Mouse (Mus musculus): ENCODE results near the gene Dgkh. TPM values are rescaled to one million over a fixed set of nuclear protein-coding genes. Genes with fewer than 3 reads are reported as not detected.
"Not testable (repeated sequence)": the region's sequence is repeated elsewhere in the genome, so short reads cannot be mapped to it uniquely, and the experiment has no call there.

The Dgkh gene
- polyA plus RNA-seq, 1 experiment from 2014 or later = 2.3 TPM

DNA sequence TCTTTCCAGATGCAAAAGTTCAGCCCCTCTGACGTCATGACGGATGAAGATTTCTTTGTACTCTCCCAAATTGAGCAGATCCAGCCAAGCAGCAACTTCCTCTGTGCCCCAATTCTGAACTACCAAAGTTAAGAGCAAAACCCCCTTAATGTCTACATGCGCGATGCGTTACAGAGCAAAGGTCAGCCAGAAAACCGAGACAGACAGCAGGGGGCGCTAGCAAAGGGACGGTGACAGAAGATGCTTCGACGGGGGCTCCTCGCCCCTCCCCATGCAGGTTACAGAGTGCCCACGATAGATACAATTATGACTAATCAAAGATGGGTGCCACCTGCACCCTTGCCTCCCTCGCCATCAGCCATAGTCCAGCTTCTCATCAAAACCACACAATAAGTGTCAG lies 156.7 kb downstream of the Dgkh start:
- DNase-seq (ENCODE audit: low read depth, low spot score) (no peak), ATAC-seq (no peak)
- no peaks in the 10 kb centered on the region for H3K27me3 ChIP-seq
- in situ Hi-C loops (cut with MboI; ENCODE audit: low pct_unique_long_range_greater_than_20kb) = no loop called here
- peak; percentile 53 for TF ChIP-seq CTCF (IDR thresholded peaks at IDR 0.05)
- CTCF ChIA-PET = interaction anchor here (1.3 kb wide), 1 partner anchor 11 kb away, joined by 5 read pairs; no protein-coding TSS in a partner anchor
- POLR2A ChIA-PET = no interaction called here

DNA sequence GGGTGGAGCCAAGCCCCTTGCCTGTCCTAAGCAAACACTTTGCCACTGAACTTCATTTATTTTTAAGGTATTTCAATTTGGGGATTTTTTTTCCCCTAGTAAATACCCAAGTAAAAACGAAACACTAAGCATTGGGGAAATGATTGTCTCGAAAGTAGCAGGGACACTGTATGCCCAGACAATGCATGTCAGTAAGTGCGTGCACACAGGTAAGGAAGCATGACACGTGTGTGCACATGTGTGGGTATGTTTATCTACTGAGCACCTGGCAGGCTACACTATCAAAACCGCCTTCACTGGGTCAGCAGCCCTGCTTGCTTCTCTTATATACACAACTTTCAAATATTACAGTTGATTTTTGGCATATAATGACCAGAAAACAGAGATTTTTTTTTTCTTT lies 164.2 kb downstream of the Dgkh start:
- ChIA-PET POLR2A (no interaction called here), CTCF (no interaction called here)
- DNase-seq (ENCODE audit: low read depth, low spot score) (no peak), ATAC-seq (no peak)
- TF ChIP-seq CTCF (IDR thresholded peaks at IDR 0.05) = no peak
- in situ Hi-C loops (cut with MboI; ENCODE audit: low pct_unique_long_range_greater_than_20kb) = no loop called here
- H3K27me3 ChIP-seq = no peaks in the 10 kb centered on the region

DNA sequence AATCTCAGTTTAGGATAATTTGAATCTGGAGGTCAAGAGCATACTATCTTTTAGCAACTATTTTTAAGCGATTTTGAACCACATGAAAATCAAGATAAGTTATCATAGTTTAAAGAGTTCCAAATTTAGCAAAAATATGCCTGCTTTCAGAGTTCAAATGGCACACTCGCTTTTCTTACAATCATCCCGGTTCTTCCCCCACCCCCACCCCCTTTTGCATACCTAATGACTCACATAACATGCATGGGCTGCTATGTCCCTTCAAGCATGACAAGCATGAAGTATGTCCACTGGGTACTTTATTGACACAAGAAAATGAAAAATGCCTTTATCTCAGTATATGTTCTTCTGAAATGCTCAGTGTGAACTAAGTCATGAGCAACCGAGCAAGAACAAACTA lies 166.1 kb downstream of the Dgkh start:
- ChIA-PET POLR2A (interaction anchor here (1.1 kb wide), 1 partner anchor 14 kb away, joined by 3 read pairs; no protein-coding TSS in a partner anchor), CTCF (no interaction called here)
- no peak for TF ChIP-seq CTCF (IDR thresholded peaks at IDR 0.05)
- in situ Hi-C loops (cut with MboI; ENCODE audit: low pct_unique_long_range_greater_than_20kb) = no loop called here
- DNase-seq (ENCODE audit: low read depth, low spot score) = no peak
- no peaks in the 10 kb centered on the region for H3K27me3 ChIP-seq
- no peak for ATAC-seq

DNA sequence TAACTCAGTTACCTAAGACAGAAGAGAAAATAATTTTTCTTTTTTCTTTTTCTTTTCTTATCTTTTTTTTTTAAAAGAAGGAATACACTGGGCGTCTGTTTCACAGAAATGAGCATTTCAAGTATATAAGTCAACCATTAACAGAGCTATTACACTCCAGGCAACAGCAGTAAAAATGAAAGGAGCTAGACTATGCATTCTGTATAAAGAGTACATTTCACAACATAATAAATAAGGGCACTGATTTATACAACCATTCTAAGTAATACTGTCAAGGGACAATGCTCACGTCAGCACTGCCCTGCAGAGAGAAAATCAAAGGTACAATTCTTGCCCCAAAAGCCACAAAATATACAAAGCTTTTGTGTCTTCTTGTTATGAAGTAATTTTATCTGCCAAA lies 168.3 kb downstream of the Dgkh start:
- no peaks in the 10 kb centered on the region for H3K27me3 ChIP-seq
- ChIA-PET POLR2A (interaction anchor here (1.6 kb wide), 2 partner anchors 18 to 28 kb away, joined by 3 to 4 read pairs; partner anchors contain the start of gene Akap11), CTCF (interaction anchor here (0.6 to 1.8 kb wide), 5 partner anchors 8 to 20 kb away, joined by 3 to 5 read pairs (median 4); no protein-coding TSS in a partner anchor)
- DNase-seq (ENCODE audit: low read depth, low spot score) (no peak), ATAC-seq (no peak)
- TF ChIP-seq CTCF (IDR thresholded peaks at IDR 0.05) = no peak
- in situ Hi-C loops (cut with MboI; ENCODE audit: low pct_unique_long_range_greater_than_20kb) = no loop called here

DNA sequence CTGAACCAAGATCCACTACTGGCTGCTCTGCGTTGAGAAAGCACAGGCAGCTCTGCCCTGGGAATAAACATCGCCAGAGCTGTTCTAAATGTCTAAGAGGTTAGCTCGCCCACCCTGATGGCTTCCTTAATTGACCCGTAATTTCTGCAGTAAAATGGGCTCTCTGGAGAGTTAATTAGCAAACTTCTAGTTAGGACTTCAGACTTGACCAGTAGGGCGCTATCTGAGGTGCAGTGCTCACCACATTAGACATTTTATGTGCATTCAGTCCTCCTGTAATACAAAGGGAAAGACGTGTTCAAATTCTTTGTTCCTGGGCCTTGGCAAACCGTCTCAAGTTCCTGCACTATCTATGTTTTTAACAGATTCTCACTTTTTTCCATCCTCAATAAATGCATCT lies 169.4 kb downstream of the Dgkh start:
- H3K27me3 ChIP-seq = no peaks in the 10 kb centered on the region
- no peak for TF ChIP-seq CTCF (IDR thresholded peaks at IDR 0.05)
- ATAC-seq = no peak
- ChIA-PET CTCF (interaction anchor here (1.1 to 1.4 kb wide), 3 partner anchors 12 to 25 kb away, joined by 3 to 5 read pairs (median 5); no protein-coding TSS in a partner anchor), POLR2A (interaction anchor here (1.6 kb wide), 1 partner anchor 17 kb away, joined by 3 read pairs; no protein-coding TSS in a partner anchor)
- DNase-seq (ENCODE audit: low read depth, low spot score) = no peak
- in situ Hi-C loops (cut with MboI; ENCODE audit: low pct_unique_long_range_greater_than_20kb) = no loop called here

DNA sequence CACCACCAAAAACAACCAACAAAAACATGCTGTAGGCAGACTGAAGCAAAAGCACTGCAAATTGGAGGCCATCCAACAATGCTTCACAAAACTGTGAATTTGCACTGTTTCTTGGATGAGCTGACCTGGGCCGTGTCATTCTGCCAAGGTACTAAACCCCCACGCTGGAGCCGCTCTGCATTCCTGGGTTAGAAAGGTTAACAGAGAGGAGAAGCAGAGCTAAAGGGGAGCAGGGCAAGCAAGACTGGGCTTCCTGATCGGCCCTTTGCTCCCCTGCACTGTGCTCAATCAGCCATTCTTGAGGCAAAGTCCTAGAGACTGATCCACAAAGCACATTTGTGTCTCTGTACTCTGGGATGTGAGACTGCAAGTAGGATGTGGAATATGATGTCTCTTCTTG lies 170.5 kb downstream of the Dgkh start:
- no peak for DNase-seq (ENCODE audit: low read depth, low spot score)
- TF ChIP-seq CTCF (IDR thresholded peaks at IDR 0.05) = no peak
- POLR2A ChIA-PET = no interaction called here
- CTCF ChIA-PET = interaction anchor here (0.7 to 1.3 kb wide), 3 partner anchors 11 to 17 kb away, joined by 3 to 4 read pairs (median 3); no protein-coding TSS in a partner anchor
- ATAC-seq = no peak
- in situ Hi-C loops (cut with MboI; ENCODE audit: low pct_unique_long_range_greater_than_20kb) = no loop called here
- H3K27me3 ChIP-seq = no peaks in the 10 kb centered on the region

DNA sequence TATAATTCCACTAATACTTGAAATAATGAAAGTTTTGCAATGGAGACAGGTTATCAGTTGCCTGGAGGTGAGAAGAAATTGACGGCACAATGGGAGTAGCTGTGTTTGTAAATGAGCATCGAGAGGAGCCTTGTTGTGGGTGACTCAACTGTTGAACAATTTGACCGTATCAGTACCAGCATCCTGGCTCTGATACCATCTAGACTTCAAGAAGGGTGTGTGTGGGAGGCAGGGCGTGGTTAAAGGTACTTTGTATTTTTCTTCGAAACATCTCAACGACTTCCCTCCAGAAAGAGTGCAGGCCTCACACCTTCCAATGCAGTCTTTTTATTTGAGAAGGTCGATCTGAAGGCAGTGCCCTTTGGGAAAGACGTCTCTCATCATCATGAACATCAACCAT lies 173.5 kb downstream of the Dgkh start:
- POLR2A ChIA-PET = no interaction called here
- CTCF ChIA-PET = no interaction called here
- no peaks in the 10 kb centered on the region for H3K27me3 ChIP-seq
- in situ Hi-C loops (cut with MboI; ENCODE audit: low pct_unique_long_range_greater_than_20kb) = no loop called here
- no peak for ATAC-seq
- DNase-seq (ENCODE audit: low read depth, low spot score) = no peak
- no peak for TF ChIP-seq CTCF (IDR thresholded peaks at IDR 0.05)

DNA sequence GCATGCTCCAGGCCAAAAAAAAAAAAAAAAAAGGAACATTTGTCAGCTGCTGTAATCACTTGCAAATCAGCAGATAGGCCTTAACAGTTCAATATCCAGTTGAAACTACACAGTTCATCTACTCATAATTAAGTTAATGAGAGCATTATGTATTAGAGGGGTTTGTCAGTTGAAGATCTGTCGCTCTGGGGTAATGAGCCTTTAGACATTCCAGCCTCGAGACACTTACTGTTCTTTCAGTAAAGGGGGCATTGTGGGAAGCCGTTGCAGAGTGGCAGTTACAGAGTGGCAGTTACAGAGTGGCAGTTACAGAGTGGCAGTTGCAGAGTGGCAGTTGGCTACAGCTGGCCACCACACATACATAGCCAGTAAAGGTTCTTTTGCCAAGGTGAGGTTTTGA lies 177.7 kb downstream of the Dgkh start:
- CTCF ChIA-PET = interaction anchor here (1.2 to 1.7 kb wide), 3 partner anchors 10 to 19 kb away, joined by 3 to 4 read pairs (median 4); no protein-coding TSS in a partner anchor
- POLR2A ChIA-PET = interaction anchor here (0.6 kb wide), 1 partner anchor 81 kb away, joined by 6 read pairs; no protein-coding TSS in a partner anchor
- ATAC-seq; DNase-seq (ENCODE audit: low read depth, low spot score); in situ Hi-C loops (cut with MboI; ENCODE audit: low pct_unique_long_range_greater_than_20kb); H3K27me3 ChIP-seq: not testable (repeated sequence)

DNA sequence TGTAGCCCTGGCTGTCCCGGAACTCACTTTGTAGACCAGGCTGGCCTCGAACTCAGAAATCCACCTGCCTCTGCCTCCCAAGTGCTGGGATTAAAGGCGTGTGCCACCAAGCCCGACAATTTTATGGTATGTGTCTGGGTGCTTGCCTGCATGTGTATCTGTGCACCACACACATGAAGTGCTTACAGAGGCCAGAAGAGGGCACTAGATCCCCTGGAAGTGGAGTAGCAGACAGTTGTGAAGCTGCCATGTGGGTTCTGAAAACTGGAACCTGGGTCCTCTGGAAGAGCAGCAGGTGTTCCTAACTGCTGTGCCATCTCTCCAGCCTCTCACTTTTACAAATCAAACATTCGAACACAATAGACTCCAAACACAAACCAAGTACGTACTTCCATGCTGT lies 178.9 kb downstream of the Dgkh start:
- DNase-seq (ENCODE audit: low read depth, low spot score) (no peak), ATAC-seq (no peak)
- TF ChIP-seq CTCF (IDR thresholded peaks at IDR 0.05) = peak; percentile 37
- no peaks in the 10 kb centered on the region for H3K27me3 ChIP-seq
- ChIA-PET POLR2A (no interaction called here), CTCF (interaction anchor here (1.2 to 1.7 kb wide), 2 partner anchors 8 to 9 kb away, joined by 3 to 4 read pairs; no protein-coding TSS in a partner anchor)
- in situ Hi-C loops (cut with MboI; ENCODE audit: low pct_unique_long_range_greater_than_20kb) = no loop called here

DNA sequence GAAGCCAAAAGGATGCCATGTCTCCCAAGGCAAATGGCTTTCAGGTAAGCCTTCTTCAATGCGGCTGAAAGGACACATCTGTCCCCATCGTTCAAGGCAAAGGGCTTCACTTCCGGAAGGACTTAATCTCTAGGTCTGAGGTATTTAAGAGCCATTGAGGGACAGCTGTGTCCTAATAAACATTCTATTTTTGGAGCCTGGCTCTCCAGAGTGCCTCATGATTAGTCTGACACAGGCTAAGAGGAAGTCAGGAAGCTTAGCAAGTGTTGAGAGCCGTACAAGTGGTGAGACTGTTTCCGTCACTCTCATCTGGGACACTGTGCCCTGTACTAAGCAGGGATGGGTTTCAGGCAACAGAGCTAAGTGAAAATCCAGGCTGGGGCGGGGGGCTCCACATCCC lies 183.8 kb downstream of the Dgkh start:
- ATAC-seq = no peak
- ChIA-PET POLR2A (no interaction called here), CTCF (no interaction called here)
- no peak for TF ChIP-seq CTCF (IDR thresholded peaks at IDR 0.05)
- in situ Hi-C loops (cut with MboI; ENCODE audit: low pct_unique_long_range_greater_than_20kb) = no loop called here
- no peaks in the 10 kb centered on the region for H3K27me3 ChIP-seq
- no peak for DNase-seq (ENCODE audit: low read depth, low spot score)

DNA sequence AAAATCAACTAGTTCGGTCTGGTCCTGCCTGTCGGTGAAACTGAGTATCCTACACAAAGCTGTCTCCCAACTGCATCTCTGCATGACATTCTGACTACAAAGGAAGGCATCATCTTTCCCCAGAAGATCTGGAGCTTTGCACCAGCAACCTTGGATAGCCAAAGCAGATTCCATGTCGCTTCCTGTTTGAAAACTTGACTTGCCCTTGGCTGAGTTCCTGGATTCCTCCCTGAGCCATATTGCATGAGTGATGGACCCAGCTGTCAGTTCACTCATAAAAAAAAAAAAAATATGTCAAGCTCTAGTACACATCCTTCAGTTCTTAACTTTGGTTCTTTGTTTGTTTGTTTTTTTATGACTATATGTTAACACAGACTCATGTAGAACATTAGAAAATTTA lies 191.3 kb downstream of the Dgkh start:
- CTCF ChIA-PET = no interaction called here
- no peak for ATAC-seq
- H3K27me3 ChIP-seq = no peaks in the 10 kb centered on the region
- in situ Hi-C loops (cut with MboI; ENCODE audit: low pct_unique_long_range_greater_than_20kb) = no loop called here
- no peak for DNase-seq (ENCODE audit: low read depth, low spot score)
- POLR2A ChIA-PET = no interaction called here
- TF ChIP-seq CTCF (IDR thresholded peaks at IDR 0.05) = no peak

DNA sequence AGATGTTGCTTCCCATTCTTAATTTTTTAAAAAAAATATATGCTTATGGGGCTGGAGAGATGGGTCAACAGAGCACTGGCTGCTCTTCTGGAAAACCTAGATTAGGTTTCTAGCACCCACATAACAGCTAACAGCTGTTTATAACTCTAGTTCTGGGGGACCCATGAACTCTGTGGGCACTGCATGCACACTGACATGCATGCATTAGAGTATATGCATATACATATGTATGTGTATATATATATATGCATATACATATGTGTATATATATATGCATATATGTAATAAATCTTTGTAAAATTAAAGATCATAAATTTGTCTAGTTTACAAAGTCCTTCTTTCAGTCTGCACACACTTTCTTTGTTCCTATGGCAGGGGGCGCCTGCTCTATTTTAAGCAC lies 192.8 kb downstream of the Dgkh start:
- no peak for DNase-seq (ENCODE audit: low read depth, low spot score)
- no peaks in the 10 kb centered on the region for H3K27me3 ChIP-seq
- in situ Hi-C loops (cut with MboI; ENCODE audit: low pct_unique_long_range_greater_than_20kb) = no loop called here
- ChIA-PET CTCF (no interaction called here), POLR2A (no interaction called here)
- no peak for ATAC-seq
- no peak for TF ChIP-seq CTCF (IDR thresholded peaks at IDR 0.05)
